Mouse (Mus musculus) thymus, postnatal 14 days (tissue): Measurements from ENCODE around the gene Ckb.
"Not testable (repeated sequence)": the region's sequence is repeated elsewhere in the genome, so short reads cannot be mapped to it uniquely, and the experiment has no call there.

Experiments
- DNase-seq: peaks from one replicate; pipeline ENCODE4 v3.0.0; 2021

Ckb gene

GRCm38 (mm10) chr12:111667421-111667820, 4.7 kb downstream of the Ckb start:
- DNase-seq = no peak

- DNase-seq = no peak
Measured at GRCm38 (mm10) chr12:111666380-111666779, 5.8 kb downstream of the Ckb start.

DNA sequence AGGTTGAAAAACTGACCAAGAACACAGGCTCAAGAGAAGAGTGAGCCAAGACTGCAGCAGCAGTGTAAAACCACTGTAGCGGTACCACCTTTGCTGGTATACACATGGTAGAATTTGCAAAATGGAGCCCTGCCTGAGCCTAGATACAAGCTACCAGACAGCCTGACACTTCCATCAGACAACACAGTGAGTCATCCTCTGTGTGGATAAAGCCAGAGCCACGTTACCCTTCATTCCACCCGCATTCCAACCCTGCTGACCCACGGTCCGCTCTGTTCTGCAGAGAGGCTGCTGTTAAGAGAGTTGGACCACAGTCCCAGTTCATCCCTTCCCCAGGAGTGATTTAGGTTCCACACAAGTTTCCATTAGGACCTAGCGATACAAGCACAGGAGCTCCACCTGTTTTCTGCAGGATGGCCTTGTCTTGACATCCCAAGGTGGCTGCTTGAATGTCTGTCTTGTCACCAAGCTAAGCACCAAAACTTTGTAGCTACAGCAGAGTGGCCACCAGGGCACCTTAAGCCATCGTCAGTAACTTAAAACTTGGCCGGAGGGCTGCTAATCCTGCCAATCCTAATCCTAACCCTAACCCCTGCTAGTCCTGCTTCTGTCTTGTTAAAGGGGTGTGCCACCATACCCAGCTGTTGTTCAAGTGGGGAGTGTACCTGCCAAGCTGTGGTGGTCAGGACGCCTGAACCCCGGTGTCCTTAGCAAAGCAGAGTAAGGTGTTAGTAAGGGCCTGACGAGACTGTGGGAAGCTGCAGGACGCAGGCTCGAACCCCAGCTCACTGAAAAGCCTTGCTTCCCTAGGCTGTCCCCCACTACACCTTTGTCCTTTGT, 6.9 kb downstream of the Ckb start:
- DNase-seq = no peak

- DNase-seq = no peak
Measured at GRCm38 (mm10) chr12:111664144-111664634, 7.9 kb downstream of the Ckb start.

GRCm38 (mm10) chr12:111663228-111664143, 8.7 kb downstream of the Ckb start:
- no peak for DNase-seq

- not testable (repeated sequence) for DNase-seq
Measured at GRCm38 (mm10) chr12:111661554-111661953, 10.6 kb downstream of the Ckb start.

GRCm38 (mm10) chr12:111660628-111661027, 11.5 kb downstream of the Ckb start:
- no peak for DNase-seq

DNA sequence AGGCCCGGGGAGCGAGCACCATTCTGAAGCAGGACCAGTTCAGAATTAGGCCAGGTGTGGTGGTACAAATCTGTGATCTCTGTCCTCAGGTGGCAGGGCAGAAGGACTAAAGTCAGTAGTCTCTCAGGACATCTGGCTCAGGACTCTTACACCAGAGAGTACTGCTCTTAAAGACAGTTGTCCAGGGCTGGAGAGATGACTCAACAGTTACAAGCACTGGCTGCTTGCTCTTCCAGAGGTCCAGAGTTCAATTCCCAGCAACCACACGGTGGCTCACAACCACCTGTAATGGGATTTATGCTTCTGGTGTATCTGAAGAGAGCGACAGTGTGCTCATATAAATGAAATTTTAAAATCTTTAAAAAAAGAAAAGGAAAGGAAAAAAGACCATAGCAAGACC, 12.8 kb downstream of the Ckb start:
- no peak for DNase-seq

DNA sequence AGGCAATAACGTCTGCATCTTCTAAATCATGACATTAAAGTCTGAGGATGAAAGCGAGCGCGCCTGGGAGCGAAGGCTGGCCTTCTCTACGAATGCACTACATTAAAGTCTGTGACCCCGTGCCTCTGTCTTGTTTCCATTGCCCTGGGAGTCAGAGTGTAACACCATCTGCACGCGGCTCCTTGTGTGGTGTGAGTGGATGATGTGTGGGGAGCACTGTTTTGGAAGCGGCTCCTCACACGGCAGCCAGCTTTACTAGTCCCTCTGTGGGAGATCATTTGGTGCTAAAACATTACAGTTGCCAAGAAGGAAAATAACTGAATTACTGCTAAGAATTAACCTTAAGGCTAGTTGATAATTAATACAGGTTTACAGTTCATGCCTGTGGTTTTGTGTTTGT, 16.4 kb downstream of the Ckb start:
- no peak for DNase-seq

DNA sequence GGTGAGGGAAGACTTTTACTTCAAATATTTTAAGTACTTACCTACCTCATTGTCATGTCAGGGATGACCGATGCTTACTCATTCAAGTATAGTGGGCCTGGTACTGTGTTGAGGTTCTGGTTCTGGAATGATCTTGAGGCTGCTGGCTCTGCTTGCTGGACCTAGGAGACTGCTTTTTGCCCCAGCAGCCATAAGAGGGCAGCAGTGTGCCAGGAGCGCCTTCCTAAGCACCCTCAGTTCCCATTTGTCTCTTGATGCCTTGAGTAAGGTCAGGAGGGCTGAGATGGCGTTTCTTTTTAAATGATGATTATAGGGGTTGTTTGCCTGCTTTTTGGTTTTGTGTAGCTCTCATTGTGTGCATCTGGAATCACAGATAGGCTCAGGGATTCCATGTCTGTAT, 18.7 kb downstream of the Ckb start:
- peak; percentile 62 for DNase-seq

- no peak for DNase-seq
Measured at GRCm38 (mm10) chr12:111652953-111653352, 19.2 kb downstream of the Ckb start.

DNA sequence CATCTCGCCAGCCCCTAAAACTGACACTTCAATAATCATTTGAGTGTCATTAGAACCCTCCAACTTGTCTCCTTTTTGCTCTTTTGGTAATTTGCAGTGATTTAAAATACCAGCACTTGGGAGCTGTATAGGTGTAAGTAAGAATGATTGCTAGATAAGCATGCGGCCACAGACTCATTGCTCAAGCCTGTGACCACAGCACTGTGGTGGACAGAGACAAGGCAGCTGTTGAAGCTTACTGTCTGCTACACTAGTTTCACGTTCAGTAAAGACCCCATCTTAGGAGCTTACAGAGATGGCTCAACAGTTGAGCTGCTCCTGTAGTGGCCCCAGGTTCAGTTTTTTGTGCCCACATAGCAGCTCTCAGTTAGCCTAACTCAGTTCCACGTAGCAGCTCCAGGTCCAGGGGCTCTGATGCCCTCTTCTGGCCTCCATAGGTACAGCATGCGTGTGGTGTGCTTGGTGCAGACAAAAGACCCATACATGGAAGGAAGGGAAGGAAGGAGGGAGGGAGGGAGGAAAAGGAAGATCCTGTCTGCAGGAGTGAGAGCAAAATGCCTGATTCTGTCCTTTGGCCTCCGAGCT, 24.0 kb downstream of the Ckb start:
- peak; percentile 63 for DNase-seq
